ENCODE assay signal across 21 mouse cellular contexts in genomic region chr4:58874373-58874772, GRCm38 (mm10). TPM values are rescaled to one million over a fixed set of nuclear protein-coding genes. Genes with fewer than 3 reads are reported as not detected.
DNase-seq lines count a peak whose midpoint lies in the region; TF ChIP-seq lines count a peak whose summit lies in the region.
"Had no signal": no experiment of that assay in that cellular context is flagged by ENCODE, and none has a peak within 500 bp of the region (broad histone marks: within the 10 kb centered on the region; RNA-seq: fewer than 3 reads in every experiment).

No protein-coding gene starts in this region.

- peak overlapping the region; percentile 78; the same call in 1 of the 2 replicates for H3K27ac ChIP-seq in gastrocnemius, adult 2 months
- H3K27ac ChIP-seq in MEL (ENCODE audit: control insufficient read depth, low read depth, low read length), result peak overlapping the region; percentile 38

- TF ChIP-seq EP300 in MEL (IDR thresholded peaks at IDR 0.05; ENCODE audit: low read depth in 1 of 2, low read length in 2 of 2), result peak; percentile 40 to 73; a peak in 3 of 4 replicates

- TF ChIP-seq RAD21 in MEL (IDR thresholded peaks at IDR 0.05; ENCODE audit: low read depth, low read length), result no peak

- peaks cover 22 to 49% of the 10 kb centered on the region in 2 experiments for H3K36me3 ChIP-seq in MEL (ENCODE audit: control insufficient read depth in 1 of 2, insufficient read depth in 2 of 2, low read length in 2 of 2)

- intact Hi-C loops in gastrocnemius, adult 2 months (cut with DNase I), result loop anchor here (1.0 kb wide), 1 partner anchor 12 kb away; no protein-coding TSS in a partner anchor

- no peaks in the 10 kb centered on the region for H3K27me3 ChIP-seq in MEL (ENCODE audit: control insufficient read depth in 1 of 2, insufficient read depth in 2 of 2, low read length in 2 of 2)
- H3K27me3 ChIP-seq: CH12.LX, Patski had no signal

- 88% methylated on average over 4 of the region's 4 CpGs for WGBS in lung, adult 2 months

- no peak overlapping the region for H3K9ac ChIP-seq in MEL (ENCODE audit: control insufficient read depth, low read depth, low read length, poor library complexity, severe bottlenecking)

- 0 out of 2 replicates have a peak, but pooled peaks cover 2% of the 10 kb centered on the region for H3K79me2 ChIP-seq in MEL (ENCODE audit: control insufficient read depth, insufficient read depth, low read length, poor library complexity)

- TF ChIP-seq CTCF in gastrocnemius, adult 2 months (IDR thresholded peaks at IDR 0.05), result no peak
- no peak for TF ChIP-seq CTCF in MEL (IDR thresholded peaks at IDR 0.05 in 2 of 3, conservative IDR thresholded peaks at IDR 0.05 in 1 of 3; ENCODE audit: control insufficient read depth in 1 of 3, insufficient read depth in 1 of 3, low read depth in 2 of 3, low read length in 3 of 3, poor library complexity in 1 of 3, severe bottlenecking in 1 of 3)
- TF ChIP-seq CTCF in lung, adult 2 months (IDR thresholded peaks at IDR 0.05; ENCODE audit: insufficient read depth, low read length), result no peak

- DNase-seq in gastrocnemius, adult 2 months, result no peak
- no peak for DNase-seq in gastrocnemius, postnatal 4 days (ENCODE audit: low spot score in 2 of 2)
- DNase-seq in 416B (ENCODE audit: low read depth) (peak; percentile 65), MEL (ENCODE audit: low read depth, low spot score) (no peak)
- no peak for DNase-seq in lung, adult 2 months
- DNase-seq in kidney, adult 8-10 months, result no peak
- DNase-seq: adrenal gland, adult 2 months; adrenal gland, adult 8-10 months; adrenal gland, postnatal 10 days; adrenal gland, postnatal 14 days; adrenal gland, postnatal 25 days; adrenal gland, postnatal 36 days; B cell, adult 2 months; cerebellum, adult 11 months; cerebellum, adult 11-12 months; cerebellum, adult 18-20 months; cerebellum, adult 2 months; cerebellum, adult 8-10 months had no signal

- peaks cover 0 to 11% of the 10 kb centered on the region in 2 experiments; a peak in 3 of 4 replicates for H3K4me1 ChIP-seq in MEL (ENCODE audit: control insufficient read depth in 1 of 2, insufficient read depth in 2 of 2, low read length in 2 of 2)
- H3K4me1 ChIP-seq in lung, adult 2 months (ENCODE audit: control insufficient read depth, insufficient read depth, low read length), result no peaks in the 10 kb centered on the region

- no peak for TF ChIP-seq POLR2A in MEL (IDR thresholded peaks at IDR 0.05; ENCODE audit: control insufficient read depth in 1 of 2, insufficient read depth in 1 of 2, low read depth in 1 of 2, low read length in 2 of 2, poor library complexity in 1 of 2)
- no peak for TF ChIP-seq POLR2A in lung, adult 2 months (IDR thresholded peaks at IDR 0.05; ENCODE audit: borderline replicate concordance, extremely low read depth, low read depth, low read length)

- no peaks in the 10 kb centered on the region for H3K9me3 ChIP-seq in MEL (replicated peaks; ENCODE audit: insufficient read depth, low read length)
- H3K9me3 ChIP-seq: G1E had no signal

- no peak overlapping the region for H3K4me3 ChIP-seq in gastrocnemius, adult 2 months
- no peak overlapping the region for H3K4me3 ChIP-seq in MEL (ENCODE audit: control insufficient read depth in 1 of 2, insufficient read depth in 1 of 2, low read depth in 2 of 2, low read length in 2 of 2)
- H3K4me3 ChIP-seq in lung, adult 2 months (replicated peaks; ENCODE audit: extremely low read depth, low read depth, low read length), result no peak overlapping the region

TF ChIP-seq in MEL, 35 proteins besides CTCF, POLR2A, EP300 and RAD21:
- TF ChIP-seq NELFE (IDR thresholded peaks at IDR 0.05; ENCODE audit: low read depth, low read length) (no peak), SMC3 (IDR thresholded peaks at IDR 0.05; ENCODE audit: low read depth, low read length) (no peak), BHLHE40 (IDR thresholded peaks at IDR 0.05; ENCODE audit: borderline replicate concordance, low read depth, low read length) (no peak), SIN3A (IDR thresholded peaks at IDR 0.05; ENCODE audit: low read length) (0 out of 2 replicates have a peak, but pooled peaks have one; percentile 30), NRF1 (IDR thresholded peaks at IDR 0.05; ENCODE audit: insufficient read depth, low read depth, low read length, poor library complexity, severe bottlenecking) (no peak), KAT2A (conservative IDR thresholded peaks at IDR 0.05; ENCODE audit: low read depth, low read length) (no peak), GATA1 (IDR thresholded peaks at IDR 0.05; ENCODE audit: low read depth, low read length) (peak; percentile 56; the same call in 1 of the 2 replicates), TBP (IDR thresholded peaks at IDR 0.05; ENCODE audit: low read depth, low read length) (no peak), HCFC1 (IDR thresholded peaks at IDR 0.05; ENCODE audit: low read depth, low read length) (no peak), ETS1 (IDR thresholded peaks at IDR 0.05; ENCODE audit: low read depth, low read length) (0 out of 2 replicates have a peak, but pooled peaks have one; percentile 26), MAFK (IDR thresholded peaks at IDR 0.05; ENCODE audit: borderline replicate concordance, low read depth, low read length) (0 out of 2 replicates have a peak, but pooled peaks have one; percentile 21), E2F4 (IDR thresholded peaks at IDR 0.05; ENCODE audit: borderline replicate concordance, low read depth, low read length) (no peak), MAZ (IDR thresholded peaks at IDR 0.05; ENCODE audit: low read depth, low read length) (no peak), POLR2AphosphoS5 (IDR thresholded peaks at IDR 0.05; ENCODE audit: borderline replicate concordance, low read depth, low read length) (no peak), JUND (IDR thresholded peaks at IDR 0.05; ENCODE audit: low read depth, low read length) (no peak), CHD1 (IDR thresholded peaks at IDR 0.05; ENCODE audit: low read depth, low read length) (no peak), TCF12 (IDR thresholded peaks at IDR 0.05; ENCODE audit: low read depth, low read length) (peak; percentile 68; the same call in 1 of the 2 replicates), MYC (IDR thresholded peaks at IDR 0.05; ENCODE audit: low read depth, low read length) (no peak), CHD2 (IDR thresholded peaks at IDR 0.05; ENCODE audit: low read length) (no peak), MAX (IDR thresholded peaks at IDR 0.05; ENCODE audit: low read length) (no peak), ZNF384 (IDR thresholded peaks at IDR 0.05; ENCODE audit: low read depth, low read length) (no peak), USF2 (IDR thresholded peaks at IDR 0.05; ENCODE audit: borderline replicate concordance in 1 of 2, insufficient read depth in 1 of 2, low read depth in 1 of 2, low read length in 2 of 2) (0 out of 4 replicates have a peak, but pooled peaks of 1 of the 2 experiments have one; percentile 22), MEF2A (IDR thresholded peaks at IDR 0.05; ENCODE audit: extremely low read depth, insufficient replicate concordance, low read depth, low read length, poor library complexity, severe bottlenecking) (no peak), MYB (IDR thresholded peaks at IDR 0.05; ENCODE audit: low read depth, low read length) (peak; percentile 53), ZC3H11A (IDR thresholded peaks at IDR 0.05; ENCODE audit: low read depth, low read length) (no peak), ZKSCAN1 (IDR thresholded peaks at IDR 0.05; ENCODE audit: low read depth, low read length) (no peak), POLR2AphosphoS2 (IDR thresholded peaks at IDR 0.05; ENCODE audit: low read length) (0 out of 2 replicates have a peak, but pooled peaks have one; percentile 38), RCOR1 (IDR thresholded peaks at IDR 0.05; ENCODE audit: low read depth, low read length) (peak; percentile 74), TAL1 (IDR thresholded peaks at IDR 0.05; ENCODE audit: low read length) (no peak), ZMIZ1 (IDR thresholded peaks at IDR 0.05; ENCODE audit: low read depth, low read length) (no peak), ELF1 (IDR thresholded peaks at IDR 0.05; ENCODE audit: low read depth, low read length) (no peak), UBTF (IDR thresholded peaks at IDR 0.05; ENCODE audit: borderline replicate concordance, insufficient read depth, low read depth, low read length) (no peak), GABPA (IDR thresholded peaks at IDR 0.05; ENCODE audit: low read depth, low read length) (no peak), USF1 (IDR thresholded peaks at IDR 0.05; ENCODE audit: low read depth, low read length) (no peak), MXI1 (IDR thresholded peaks at IDR 0.05; ENCODE audit: low read depth, low read length) (peak; percentile 48; the same call in 1 of the 2 replicates)
TF ChIP-seq in MEL: peak in this region for 10.

RNA-seq across cellular contexts. Expression of gene Ecpas, which starts 38.2 kb away (rescaled TPM):
- total RNA-seq in gastrocnemius, adult 2 months (2021), result 100 to 1,000 TPM; 283 to 349 TPM
- 100 to 1,000 TPM; 172 to 190 TPM for total RNA-seq in gastrocnemius, postnatal 4 days (2021)
- 37.8 and 52.1 TPM in 2 replicates for total RNA-seq in MEL (2012; rRNA removed)
- polyA plus RNA-seq in MEL (2012; ENCODE audit: insufficient read depth in 1 of 2, insufficient read length in 2 of 2, low read depth in 1 of 2, low replicate concordance in 2 of 2, missing spikeins in 1 of 2), result 100 to 1,000 TPM in 1 of 2 experiments, 10 to 100 TPM in 1; 57.6 to 161 TPM
- polyA plus RNA-seq in lung, adult 2 months (2012; rRNA removed), result 14.4 and 20.9 TPM in 2 replicates
